In the genomic region with DNA sequence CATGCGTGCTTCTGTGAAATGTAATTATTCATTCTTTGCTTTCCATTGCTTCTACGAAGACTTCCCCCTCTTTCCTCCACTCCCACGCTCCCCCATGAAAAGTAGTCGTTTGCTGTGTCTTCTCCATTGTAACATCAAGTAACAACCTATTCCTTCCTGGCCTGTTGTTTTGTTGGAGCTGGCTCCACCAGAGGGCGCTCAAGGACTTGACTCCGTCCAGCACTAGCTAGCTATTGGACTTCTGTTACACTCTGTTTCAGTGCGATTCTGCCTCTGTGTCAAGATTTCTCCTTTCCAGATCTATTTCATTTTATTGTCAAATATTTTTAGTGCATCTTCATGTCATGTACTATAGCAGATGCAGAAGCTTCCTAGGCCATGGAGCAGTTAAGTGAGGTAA, we compare ENCODE assay signal across 9 mouse cellular contexts. TPM values are rescaled to one million over a fixed set of nuclear protein-coding genes. Genes with fewer than 3 reads are reported as not detected.
DNase-seq lines count a peak whose midpoint lies in the region; TF ChIP-seq lines count a peak whose summit lies in the region.
"Had no signal": no experiment of that assay in that cellular context is flagged by ENCODE, and none has a peak within 500 bp of the region (broad histone marks: within the 10 kb centered on the region; RNA-seq: fewer than 3 reads in every experiment).

No protein-coding gene starts in this region.

- no peaks in the 10 kb centered on the region for H3K4me1 ChIP-seq in lung, adult 2 months (ENCODE audit: control insufficient read depth, insufficient read depth, low read length)
- H3K4me1 ChIP-seq: stomach, embryonic 15.5 days had no signal

- no peak for TF ChIP-seq POLR2A in lung, adult 2 months (IDR thresholded peaks at IDR 0.05; ENCODE audit: borderline replicate concordance, extremely low read depth, low read depth, low read length)

- WGBS in lung, adult 2 months = 21% methylated on average over 7 of the region's 7 CpGs

- intact Hi-C loops in gastrocnemius, adult 2 months (cut with DNase I) = loop anchor here (2.0 to 5.0 kb wide), 3 partner anchors 102 to 167 kb away; a partner anchor contains a TSS

- no peak overlapping the region for H3K27ac ChIP-seq in gastrocnemius, adult 2 months
- H3K27ac ChIP-seq: stomach, embryonic 15.5 days had no signal

- H3K4me3 ChIP-seq in gastrocnemius, adult 2 months = no peak overlapping the region
- H3K4me3 ChIP-seq in lung, adult 2 months (replicated peaks; ENCODE audit: extremely low read depth, low read depth, low read length) = no peak overlapping the region
- H3K4me3 ChIP-seq: stomach, embryonic 15.5 days had no signal

- DNase-seq in B cell, adult 2 months = peak; percentile 61 to 70
- peak; percentile 48 for DNase-seq in T-cell, adult 2 months (ENCODE audit: low spot score)
- peak; percentile 83 to 90 for DNase-seq in cerebellum, postnatal 14 days
- DNase-seq in gastrocnemius, adult 2 months = peak; percentile 77
- DNase-seq in kidney, postnatal 36 days = peak; percentile 73 to 91
- peak; percentile 51 for DNase-seq in lung, adult 2 months
- peak; percentile 22 for DNase-seq in retina, adult 2 months (ENCODE audit: low read depth, low spot score)
- peak; percentile 72 for DNase-seq in thymus, postnatal 14 days

- TF ChIP-seq CTCF in gastrocnemius, adult 2 months (IDR thresholded peaks at IDR 0.05) = peak; percentile 86
- peak; percentile 85 for TF ChIP-seq CTCF in lung, adult 2 months (IDR thresholded peaks at IDR 0.05; ENCODE audit: insufficient read depth, low read length)

RNA-seq across cellular contexts. Expression of a gene that starts 30.1 kb away (rescaled TPM):
- not detected for total RNA-seq in gastrocnemius, adult 2 months (2021)
- polyA plus RNA-seq in lung, adult 2 months (2012; rRNA removed) = 0.05 and 0.11 TPM in 2 replicates

Comparison
In these comparisons a context has a peak if more than half of its experiments do, and no peak if none do; other contexts are left out.
1. DNase-seq: peak in every context shown above with its lines; median percentile 86 in cerebellum, postnatal 14 days; 82 in kidney, postnatal 36 days; 77 in gastrocnemius, adult 2 months; 72 in thymus, postnatal 14 days; 66 in B cell, adult 2 months; 51 in lung, adult 2 months; 48 in T-cell, adult 2 months; 22 in retina, adult 2 months.